Mouse (Mus musculus): Measurements from ENCODE around the gene Lamb1. TPM values are rescaled to one million over a fixed set of nuclear protein-coding genes. Genes with fewer than 3 reads are reported as not detected.
A peak's percentile ranks its signal among the peaks of the same experiment; 100 is the strongest.

Gene Lamb1
- 42.0 and 42.6 TPM in 2 replicates for polyA plus RNA-seq (2014; fragmentation: Nextera tagmentation; extraction: Ambion mirVana)

- H3K9ac ChIP-seq (replicated peaks; ENCODE audit: low read length): peak within 1 kb of the TSS; percentile 79
- ATAC-seq (replicated peaks; ENCODE audit: insufficient number of reproducible peaks, low FRiP score, low TSS enrichment, low read depth) (0 out of 2 replicates have a peak, but pooled peaks have one; percentile 37), DNase-seq (ENCODE audit: low spot score) (peak; percentile 80)
- H3K4me3 ChIP-seq (ENCODE audit: low read depth, low read length): peak within 1 kb of the TSS; percentile 71
- H3K9me3 ChIP-seq (replicated peaks; ENCODE audit: control insufficient read depth, low read length): no peaks in the 10 kb centered on the region
- 0% methylated on average over 36 of the region's 39 CpGs for WGBS
- H3K27ac ChIP-seq (replicated peaks; ENCODE audit: low read depth, low read length): peak within 1 kb of the TSS; percentile 72
- H3K27me3 ChIP-seq (ENCODE audit: control insufficient read depth, insufficient read depth, low read length): no peaks in the 10 kb centered on the region
- peaks cover 2% of the 10 kb centered on the region; the same call in 1 of the 2 replicates for H3K4me1 ChIP-seq (ENCODE audit: control insufficient read depth, insufficient read depth, low read length)
- H3K36me3 ChIP-seq (replicated peaks; ENCODE audit: control insufficient read depth, insufficient read depth, low read depth, low read length): no peaks in the 10 kb centered on the region
- H3K4me2 ChIP-seq (ENCODE audit: low read depth, low read length): peak within 1 kb of the TSS; percentile 91
Observed at GRCm38 (mm10) chr12:31265005-31265721, at the start of gene Lamb1. Gene Lamb1, plus strand, starts transcription at chr12:31265234.

GRCm38 (mm10) chr12:31217232-31217631 is 47.8 kb upstream of the Lamb1 start:
- Histone ChIP-seq H3K36me3 (replicated peaks; ENCODE audit: control insufficient read depth, insufficient read depth, low read depth, low read length) (no peaks in the 10 kb centered on the region), H3K4me2 (ENCODE audit: low read depth, low read length) (no peak overlapping the region), H3K9me3 (replicated peaks; ENCODE audit: control insufficient read depth, low read length) (no peaks in the 10 kb centered on the region), H3K27ac (replicated peaks; ENCODE audit: low read depth, low read length) (no peak overlapping the region), H3K27me3 (ENCODE audit: control insufficient read depth, insufficient read depth, low read length) (no peaks in the 10 kb centered on the region), H3K4me3 (ENCODE audit: low read depth, low read length) (no peak overlapping the region), H3K4me1 (ENCODE audit: control insufficient read depth, insufficient read depth, low read length) (no peaks in the 10 kb centered on the region), H3K9ac (replicated peaks; ENCODE audit: low read length) (no peak overlapping the region)
- ATAC-seq (replicated peaks; ENCODE audit: insufficient number of reproducible peaks, low FRiP score, low TSS enrichment, low read depth) (no peak), DNase-seq (ENCODE audit: low spot score) (no peak)
- 70% methylated on average over 5 of the region's 5 CpGs for WGBS

GRCm38 (mm10) chr12:31218774-31219173 is 46.3 kb upstream of the Lamb1 start:
- ATAC-seq (replicated peaks; ENCODE audit: insufficient number of reproducible peaks, low FRiP score, low TSS enrichment, low read depth) (no peak), DNase-seq (ENCODE audit: low spot score) (peak; percentile 75)
- Histone ChIP-seq H3K4me2 (ENCODE audit: low read depth, low read length) (no peak overlapping the region), H3K4me3 (ENCODE audit: low read depth, low read length) (no peak overlapping the region), H3K9me3 (replicated peaks; ENCODE audit: control insufficient read depth, low read length) (no peaks in the 10 kb centered on the region), H3K36me3 (replicated peaks; ENCODE audit: control insufficient read depth, insufficient read depth, low read depth, low read length) (no peaks in the 10 kb centered on the region), H3K27ac (replicated peaks; ENCODE audit: low read depth, low read length) (no peak overlapping the region), H3K27me3 (ENCODE audit: control insufficient read depth, insufficient read depth, low read length) (no peaks in the 10 kb centered on the region), H3K9ac (replicated peaks; ENCODE audit: low read length) (no peak overlapping the region), H3K4me1 (ENCODE audit: control insufficient read depth, insufficient read depth, low read length) (no peaks in the 10 kb centered on the region; the same call in 1 of the 2 replicates)
- WGBS: 41% methylated on average over 3 of the region's 3 CpGs

GRCm38 (mm10) chr12:31221522-31221921 is 43.5 kb upstream of the Lamb1 start:
- no peak for ATAC-seq (replicated peaks; ENCODE audit: insufficient number of reproducible peaks, low FRiP score, low TSS enrichment, low read depth)
- Histone ChIP-seq H3K36me3 (replicated peaks; ENCODE audit: control insufficient read depth, insufficient read depth, low read depth, low read length) (no peaks in the 10 kb centered on the region), H3K27ac (replicated peaks; ENCODE audit: low read depth, low read length) (no peak overlapping the region), H3K4me1 (ENCODE audit: control insufficient read depth, insufficient read depth, low read length) (no peaks in the 10 kb centered on the region; the same call in 1 of the 2 replicates), H3K4me2 (ENCODE audit: low read depth, low read length) (no peak overlapping the region), H3K27me3 (ENCODE audit: control insufficient read depth, insufficient read depth, low read length) (no peaks in the 10 kb centered on the region), H3K4me3 (ENCODE audit: low read depth, low read length) (no peak overlapping the region), H3K9me3 (replicated peaks; ENCODE audit: control insufficient read depth, low read length) (no peaks in the 10 kb centered on the region), H3K9ac (replicated peaks; ENCODE audit: low read length) (no peak overlapping the region)
- 74% methylated on average over 6 of the region's 6 CpGs for WGBS
- no peak for DNase-seq (ENCODE audit: low spot score)

- DNase-seq (ENCODE audit: low spot score) (no peak), ATAC-seq (replicated peaks; ENCODE audit: insufficient number of reproducible peaks, low FRiP score, low TSS enrichment, low read depth) (no peak)
Observed at GRCm38 (mm10) chr12:31222282-31222681, 42.8 kb upstream of the Lamb1 start.

GRCm38 (mm10) chr12:31222741-31223140 is 42.3 kb upstream of the Lamb1 start:
- Histone ChIP-seq H3K4me1 (ENCODE audit: control insufficient read depth, insufficient read depth, low read length) (no peaks in the 10 kb centered on the region; the same call in 1 of the 2 replicates), H3K4me2 (ENCODE audit: low read depth, low read length) (no peak overlapping the region), H3K36me3 (replicated peaks; ENCODE audit: control insufficient read depth, insufficient read depth, low read depth, low read length) (no peaks in the 10 kb centered on the region), H3K9me3 (replicated peaks; ENCODE audit: control insufficient read depth, low read length) (no peaks in the 10 kb centered on the region), H3K9ac (replicated peaks; ENCODE audit: low read length) (no peak overlapping the region), H3K4me3 (ENCODE audit: low read depth, low read length) (no peak overlapping the region), H3K27me3 (ENCODE audit: control insufficient read depth, insufficient read depth, low read length) (no peaks in the 10 kb centered on the region), H3K27ac (replicated peaks; ENCODE audit: low read depth, low read length) (no peak overlapping the region)
- DNase-seq (ENCODE audit: low spot score): no peak
- no peak for ATAC-seq (replicated peaks; ENCODE audit: insufficient number of reproducible peaks, low FRiP score, low TSS enrichment, low read depth)
- 22% methylated on average over 3 of the region's 3 CpGs for WGBS

More at GRCm38 (mm10) chr12:31222282-31222681, 42.8 kb upstream of the Lamb1 start:
- H3K9ac ChIP-seq (replicated peaks; ENCODE audit: low read length): no peak overlapping the region
- 27% methylated on average over 2 of the region's 2 CpGs for WGBS
- H3K4me2 ChIP-seq (ENCODE audit: low read depth, low read length): no peak overlapping the region
- H3K36me3 ChIP-seq (replicated peaks; ENCODE audit: control insufficient read depth, insufficient read depth, low read depth, low read length): no peaks in the 10 kb centered on the region
- no peak overlapping the region for H3K27ac ChIP-seq (replicated peaks; ENCODE audit: low read depth, low read length)
- H3K27me3 ChIP-seq (ENCODE audit: control insufficient read depth, insufficient read depth, low read length): no peaks in the 10 kb centered on the region
- no peaks in the 10 kb centered on the region; the same call in 1 of the 2 replicates for H3K4me1 ChIP-seq (ENCODE audit: control insufficient read depth, insufficient read depth, low read length)
- H3K9me3 ChIP-seq (replicated peaks; ENCODE audit: control insufficient read depth, low read length): no peaks in the 10 kb centered on the region
- no peak overlapping the region for H3K4me3 ChIP-seq (ENCODE audit: low read depth, low read length)

- Histone ChIP-seq H3K4me2 (ENCODE audit: low read depth, low read length) (no peak overlapping the region), H3K36me3 (replicated peaks; ENCODE audit: control insufficient read depth, insufficient read depth, low read depth, low read length) (no peaks in the 10 kb centered on the region), H3K4me1 (ENCODE audit: control insufficient read depth, insufficient read depth, low read length) (no peaks in the 10 kb centered on the region; the same call in 1 of the 2 replicates), H3K27ac (replicated peaks; ENCODE audit: low read depth, low read length) (no peak overlapping the region), H3K9me3 (replicated peaks; ENCODE audit: control insufficient read depth, low read length) (no peaks in the 10 kb centered on the region), H3K4me3 (ENCODE audit: low read depth, low read length) (no peak overlapping the region), H3K27me3 (ENCODE audit: control insufficient read depth, insufficient read depth, low read length) (no peaks in the 10 kb centered on the region), H3K9ac (replicated peaks; ENCODE audit: low read length) (no peak overlapping the region)
- DNase-seq (ENCODE audit: low spot score) (no peak), ATAC-seq (replicated peaks; ENCODE audit: insufficient number of reproducible peaks, low FRiP score, low TSS enrichment, low read depth) (no peak)
- WGBS: 48% methylated on average over 8 of the region's 8 CpGs
Observed at GRCm38 (mm10) chr12:31225451-31225850, 39.6 kb upstream of the Lamb1 start.

- no peak overlapping the region for H3K27ac ChIP-seq (replicated peaks; ENCODE audit: low read depth, low read length)
- WGBS: 84% methylated on average over 3 of the region's 3 CpGs
- no peaks in the 10 kb centered on the region; the same call in 1 of the 2 replicates for H3K4me1 ChIP-seq (ENCODE audit: control insufficient read depth, insufficient read depth, low read length)
- no peaks in the 10 kb centered on the region for H3K36me3 ChIP-seq (replicated peaks; ENCODE audit: control insufficient read depth, insufficient read depth, low read depth, low read length)
- no peak overlapping the region for H3K4me3 ChIP-seq (ENCODE audit: low read depth, low read length)
- no peak overlapping the region for H3K4me2 ChIP-seq (ENCODE audit: low read depth, low read length)
- no peak overlapping the region for H3K9ac ChIP-seq (replicated peaks; ENCODE audit: low read length)
- ATAC-seq (replicated peaks; ENCODE audit: insufficient number of reproducible peaks, low FRiP score, low TSS enrichment, low read depth): no peak
- DNase-seq (ENCODE audit: low spot score): no peak
- H3K27me3 ChIP-seq (ENCODE audit: control insufficient read depth, insufficient read depth, low read length): no peaks in the 10 kb centered on the region
- H3K9me3 ChIP-seq (replicated peaks; ENCODE audit: control insufficient read depth, low read length): no peaks in the 10 kb centered on the region
Observed at GRCm38 (mm10) chr12:31227167-31227566, 37.9 kb upstream of the Lamb1 start.

Measured in embryonic facial prominence, embryonic 11.5 days (tissue).